Mouse (Mus musculus) hindbrain, embryonic 11.5 days (tissue): ENCODE data around the gene Serpinb1a. TPM values are rescaled to one million over a fixed set of nuclear protein-coding genes. Genes with fewer than 3 reads are reported as not detected.

ENCODE experiments used
- ATAC-seq: fragments of 200-750 bp; cut with Nextera tagmentation; 2 replicates; pipeline ENCODE4 v1.8.0; 2017; ENCODE audit warnings: mild to moderate bottlenecking, moderate TSS enrichment, moderate library complexity; ENCODE audit not compliant: low FRiP score
- DNase-seq: peaks from one replicate; pipeline ENCODE4 v3.0.0-alpha.2; 2015; ENCODE audit warnings: low spot score
- H3K27ac ChIP-seq: fragments of 300-500 bp; sonication (generic); 2 replicates; pipeline ENCODE4 v1.5.1; 2014; ENCODE audit warnings: mild to moderate bottlenecking, low read depth, low read length
- H3K27me3 ChIP-seq: fragments of 300-500 bp; sonication (generic); 2 replicates; pipeline ENCODE4 v1.6.1; 2014; ENCODE audit warnings: mild to moderate bottlenecking, low read length, moderate library complexity, mixed read lengths; ENCODE audit not compliant: control insufficient read depth, insufficient read depth
- H3K36me3 ChIP-seq: fragments of 300-500 bp; sonication (generic); 2 replicates; pipeline ENCODE4 v1.6.1; 2014; ENCODE audit warnings: mild to moderate bottlenecking, low read length, moderate library complexity, mixed read lengths; ENCODE audit not compliant: control insufficient read depth, insufficient read depth
- H3K4me1 ChIP-seq: fragments of 300-500 bp; sonication (generic); replicated peaks from 2 replicates; pipeline ENCODE4 v1.6.1; 2014; ENCODE audit warnings: low read length, mixed read lengths; ENCODE audit not compliant: control insufficient read depth, insufficient read depth
- H3K4me2 ChIP-seq: fragments of 300-500 bp; sonication (generic); replicated peaks from 2 replicates; pipeline ENCODE4 v1.6.1; 2014; ENCODE audit warnings: mild to moderate bottlenecking, low read depth, low read length
- H3K4me3 ChIP-seq: fragments of 300-500 bp; sonication (generic); 2 replicates; pipeline ENCODE4 v1.5.1; 2014; ENCODE audit warnings: low read depth, low read length
- H3K9ac ChIP-seq: fragments of 300-500 bp; sonication (generic); 2 replicates; pipeline ENCODE4 v1.6.1; 2014; ENCODE audit warnings: low read depth, low read length
- H3K9me3 ChIP-seq: fragments of 300-500 bp; sonication (generic); 2 replicates; pipeline ENCODE4 v1.6.1; 2016; ENCODE audit warnings: low read length; ENCODE audit not compliant: control insufficient read depth
- WGBS: fragments of 180-500 bp; shearing (Covaris S2); extraction: QIAGEN DNeasy Blood & Tissue Kit; methylation state at CpG from one replicate; pipeline ENCODE4 v1.1.7; 2014; 5-methylcytosine and 5-hydroxymethylcytosine counted together
- polyA plus RNA-seq: library from polyadenylated mRNA; unstranded; fragments of >200 nt; fragmentation: Nextera tagmentation; extraction: Ambion mirVana; gene quantifications from 2 replicates; pipeline ENCODE4 v1.2.1, GENCODE M21; 2014

Gene Serpinb1a
- polyA plus RNA-seq, 1 experiment from 2014 or later, result not detected

DNA sequence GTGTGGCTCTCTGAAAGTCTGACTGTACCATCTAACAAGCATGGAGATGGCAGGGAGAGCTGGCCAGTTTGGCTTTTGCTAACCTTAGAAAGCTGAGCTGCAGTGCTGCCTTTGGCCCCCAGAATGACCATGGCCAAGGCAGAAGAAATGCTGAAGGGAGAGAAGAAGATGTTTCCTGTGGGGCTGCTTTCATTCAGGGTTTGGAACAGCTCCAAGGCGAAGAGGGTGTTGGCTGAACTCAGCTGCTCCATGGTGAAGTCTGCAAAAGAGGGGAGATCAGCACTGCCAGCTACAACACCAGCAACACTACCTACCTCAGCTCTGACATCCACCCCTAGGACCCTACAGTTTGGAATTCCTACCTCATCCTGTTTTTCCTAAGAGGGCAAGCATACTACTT lies 829 bp downstream of the Serpinb1a start:
- 69% methylated on average over 1 of the region's 1 CpGs for WGBS
- Histone ChIP-seq H3K4me2 (no peak overlapping the region), H3K36me3 (no peaks in the 10 kb centered on the region), H3K9me3 (no peaks in the 10 kb centered on the region), H3K4me1 (no peaks in the 10 kb centered on the region), H3K27me3 (no peaks in the 10 kb centered on the region), H3K27ac (no peak overlapping the region), H3K4me3 (no peak overlapping the region), H3K9ac (no peak overlapping the region)
- ATAC-seq, result no peak
- no peak for DNase-seq

DNA sequence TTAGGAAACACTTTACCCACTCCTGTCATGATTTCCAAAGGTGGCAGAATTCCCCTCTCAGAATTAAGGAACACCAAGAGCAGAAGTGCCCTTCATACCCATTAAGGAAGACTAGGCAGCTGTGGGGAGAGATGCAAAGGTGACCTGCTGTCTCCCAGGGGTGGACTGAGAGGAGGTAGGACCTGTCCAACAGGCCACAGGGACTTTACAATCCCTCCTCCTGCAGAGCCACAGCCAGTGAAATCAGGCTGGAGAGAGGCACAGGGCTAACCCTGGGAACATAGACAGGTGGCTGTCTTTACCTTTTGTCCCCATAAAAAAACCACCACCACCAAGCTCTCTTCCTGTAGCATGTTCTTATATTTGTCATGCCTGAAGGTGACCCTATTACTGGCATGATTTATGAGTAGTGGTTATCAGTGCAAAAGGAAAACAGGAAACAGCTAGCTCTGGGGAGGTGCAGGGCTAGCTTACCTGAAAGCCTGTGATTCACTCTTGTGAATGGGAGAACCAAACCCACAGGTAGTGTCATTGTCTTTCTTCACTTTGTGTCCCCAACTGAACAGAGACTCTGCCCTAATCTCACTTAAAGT lies 1.4 kb downstream of the Serpinb1a start:
- H3K27me3 ChIP-seq, result no peaks in the 10 kb centered on the region
- H3K4me3 ChIP-seq, result no peak overlapping the region
- no peak for DNase-seq
- H3K27ac ChIP-seq, result no peak overlapping the region
- H3K4me1 ChIP-seq, result no peaks in the 10 kb centered on the region
- H3K9ac ChIP-seq, result no peak overlapping the region
- H3K4me2 ChIP-seq, result no peak overlapping the region
- no peaks in the 10 kb centered on the region for H3K9me3 ChIP-seq
- no peaks in the 10 kb centered on the region for H3K36me3 ChIP-seq
- ATAC-seq, result no peak

DNA sequence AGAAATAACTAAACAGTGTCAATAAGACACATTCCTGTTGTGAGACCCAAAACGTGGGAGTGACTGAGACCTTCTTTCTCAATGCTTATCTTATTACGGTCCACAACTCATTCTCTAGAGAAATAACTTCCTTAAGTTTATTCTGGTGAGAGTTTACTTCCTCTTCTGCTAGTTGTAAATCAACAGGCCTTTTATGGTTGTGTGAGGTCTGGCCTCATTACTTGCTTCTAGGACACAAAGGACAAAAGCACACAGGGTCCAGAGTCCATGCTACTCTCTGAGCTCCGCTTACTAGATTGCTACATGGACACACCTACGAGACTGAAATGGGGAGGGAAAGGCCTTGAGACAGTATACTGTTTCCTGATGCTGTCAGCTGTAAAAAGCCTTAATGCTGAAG lies 1.9 kb downstream of the Serpinb1a start:
- no peak overlapping the region for H3K27ac ChIP-seq
- no peaks in the 10 kb centered on the region for H3K9me3 ChIP-seq
- WGBS, result 70% methylated on average over 4 of the region's 4 CpGs
- H3K4me2 ChIP-seq, result no peak overlapping the region
- H3K36me3 ChIP-seq, result no peaks in the 10 kb centered on the region
- no peaks in the 10 kb centered on the region for H3K4me1 ChIP-seq
- ATAC-seq, result no peak
- H3K9ac ChIP-seq, result no peak overlapping the region
- DNase-seq, result no peak
- H3K4me3 ChIP-seq, result no peak overlapping the region
- no peaks in the 10 kb centered on the region for H3K27me3 ChIP-seq

DNA sequence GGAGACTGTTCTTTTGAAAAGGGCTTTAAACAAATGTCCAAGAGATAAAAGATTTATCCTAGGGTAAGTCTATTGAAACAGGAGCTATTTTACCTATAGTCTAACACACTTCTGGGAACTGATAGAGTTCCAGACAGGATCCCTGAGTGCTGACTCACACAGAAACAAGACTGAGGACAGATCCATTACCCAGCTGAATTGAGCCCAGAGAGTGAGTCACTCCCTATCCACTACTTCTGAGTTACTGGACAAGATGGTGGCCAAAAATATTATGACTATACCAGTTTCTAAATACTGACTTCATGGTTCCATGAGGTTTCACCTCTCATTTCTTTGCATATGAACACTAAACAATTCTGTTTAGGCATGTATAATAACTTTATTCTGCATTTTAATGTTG lies 4.8 kb downstream of the Serpinb1a start:
- H3K9ac ChIP-seq, result no peak overlapping the region
- no peaks in the 10 kb centered on the region for H3K36me3 ChIP-seq
- H3K4me1 ChIP-seq, result no peaks in the 10 kb centered on the region
- ATAC-seq (no peak), DNase-seq (no peak)
- no peak overlapping the region for H3K4me2 ChIP-seq
- no peaks in the 10 kb centered on the region for H3K27me3 ChIP-seq
- no peaks in the 10 kb centered on the region for H3K9me3 ChIP-seq
- no peak overlapping the region for H3K4me3 ChIP-seq
- no peak overlapping the region for H3K27ac ChIP-seq

DNA sequence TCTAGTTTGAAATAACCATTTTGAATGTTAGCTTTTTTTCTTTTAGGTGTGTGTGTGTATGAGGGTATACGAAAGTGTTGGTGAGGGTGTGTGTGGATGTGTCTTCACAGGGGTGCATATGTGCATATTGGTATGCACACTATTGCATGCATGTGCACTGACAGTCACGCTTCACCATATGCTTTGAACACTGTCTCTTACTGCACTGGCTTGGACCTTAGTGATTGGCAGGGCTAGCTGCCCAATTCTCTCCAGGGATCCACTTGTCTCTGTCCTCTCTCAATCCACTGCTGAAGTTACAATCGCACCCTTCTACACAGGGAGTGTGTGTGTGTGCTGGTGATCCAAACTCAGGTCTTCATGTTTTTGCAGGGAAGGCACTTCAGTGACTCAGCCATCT lies 9.6 kb downstream of the Serpinb1a start:
- H3K4me3 ChIP-seq, result no peak overlapping the region
- no peak for DNase-seq
- WGBS, result 85% methylated on average over 3 of the region's 3 CpGs
- no peak for ATAC-seq
- no peaks in the 10 kb centered on the region for H3K4me1 ChIP-seq
- no peaks in the 10 kb centered on the region for H3K27me3 ChIP-seq
- no peak overlapping the region for H3K4me2 ChIP-seq
- no peak overlapping the region for H3K27ac ChIP-seq
- H3K9me3 ChIP-seq, result no peaks in the 10 kb centered on the region
- H3K9ac ChIP-seq, result no peak overlapping the region
- H3K36me3 ChIP-seq, result no peaks in the 10 kb centered on the region

DNA sequence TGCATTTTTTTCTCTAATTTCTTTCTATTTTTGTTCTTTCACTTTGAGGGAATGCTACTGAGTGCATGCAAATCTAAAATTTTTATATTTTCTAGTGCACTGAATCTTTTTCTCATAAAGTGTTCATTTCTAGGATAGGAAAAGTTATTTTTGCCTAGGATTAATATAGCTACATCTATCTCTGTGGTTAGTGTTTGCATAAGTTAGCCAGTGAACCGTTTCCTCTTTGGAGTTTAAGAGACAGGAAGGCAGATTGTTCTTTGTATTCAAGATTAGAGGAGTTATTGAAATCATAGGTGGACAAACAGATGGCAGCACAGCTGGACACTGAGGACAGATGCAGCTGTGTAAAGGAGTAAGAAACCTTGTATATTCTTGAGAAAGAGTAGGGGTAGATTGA lies 11.7 kb downstream of the Serpinb1a start:
- Histone ChIP-seq H3K9ac (no peak overlapping the region), H3K27ac (no peak overlapping the region), H3K4me3 (no peak overlapping the region), H3K27me3 (no peaks in the 10 kb centered on the region), H3K4me1 (no peaks in the 10 kb centered on the region), H3K9me3 (no peaks in the 10 kb centered on the region), H3K36me3 (no peaks in the 10 kb centered on the region), H3K4me2 (no peak overlapping the region)
- ATAC-seq, result no peak
- WGBS, result 59% methylated on average over 1 of the region's 1 CpGs
- no peak for DNase-seq

DNA sequence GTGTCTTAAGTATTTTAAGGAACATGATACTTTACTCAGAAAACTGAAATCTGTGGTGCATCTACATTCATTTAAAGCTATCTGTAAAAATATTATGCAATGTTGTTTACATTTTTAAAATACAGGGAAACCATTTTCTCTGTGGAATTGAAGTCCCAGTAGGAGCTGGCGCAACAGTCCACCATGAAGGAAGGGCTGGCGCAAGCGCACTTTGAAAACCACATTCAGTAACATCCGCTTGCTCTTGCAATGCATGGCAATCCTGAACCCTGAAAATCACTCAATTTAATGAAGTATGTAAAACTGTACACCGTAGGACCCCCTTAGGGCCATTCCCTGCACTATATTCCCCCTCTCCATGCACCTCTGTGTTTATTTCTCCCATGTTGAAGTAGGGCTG lies 16.5 kb downstream of the Serpinb1a start:
- H3K4me1 ChIP-seq, result no peaks in the 10 kb centered on the region
- H3K9me3 ChIP-seq, result no peaks in the 10 kb centered on the region
- WGBS, result 91% methylated on average over 5 of the region's 5 CpGs
- H3K27ac ChIP-seq, result no peak overlapping the region
- DNase-seq, result no peak
- ATAC-seq, result no peak
- no peaks in the 10 kb centered on the region for H3K36me3 ChIP-seq
- no peak overlapping the region for H3K4me2 ChIP-seq
- H3K27me3 ChIP-seq, result no peaks in the 10 kb centered on the region
- H3K4me3 ChIP-seq, result no peak overlapping the region
- H3K9ac ChIP-seq, result no peak overlapping the region

DNA sequence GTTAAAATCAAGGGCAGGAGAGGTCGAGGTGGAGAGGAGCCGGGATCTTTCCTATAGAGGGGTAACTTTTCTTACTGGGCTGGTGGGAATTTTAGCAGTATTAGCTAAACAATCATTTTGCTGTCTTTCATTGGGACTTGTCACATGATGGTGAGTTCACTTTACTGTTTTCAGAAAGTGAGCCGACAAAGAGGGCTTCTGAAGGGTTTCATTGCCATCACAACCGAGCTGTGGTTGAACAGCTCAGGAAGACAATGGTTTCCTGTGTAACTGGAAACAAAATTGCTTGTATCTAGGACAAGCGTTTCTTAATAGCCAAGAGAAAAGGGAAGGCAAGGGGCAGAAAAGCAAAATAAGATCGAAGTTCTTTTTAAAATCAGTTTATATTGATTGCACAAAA lies 17.7 kb downstream of the Serpinb1a start:
- no peaks in the 10 kb centered on the region for H3K36me3 ChIP-seq
- WGBS, result 76% methylated on average over 6 of the region's 6 CpGs

DNA sequence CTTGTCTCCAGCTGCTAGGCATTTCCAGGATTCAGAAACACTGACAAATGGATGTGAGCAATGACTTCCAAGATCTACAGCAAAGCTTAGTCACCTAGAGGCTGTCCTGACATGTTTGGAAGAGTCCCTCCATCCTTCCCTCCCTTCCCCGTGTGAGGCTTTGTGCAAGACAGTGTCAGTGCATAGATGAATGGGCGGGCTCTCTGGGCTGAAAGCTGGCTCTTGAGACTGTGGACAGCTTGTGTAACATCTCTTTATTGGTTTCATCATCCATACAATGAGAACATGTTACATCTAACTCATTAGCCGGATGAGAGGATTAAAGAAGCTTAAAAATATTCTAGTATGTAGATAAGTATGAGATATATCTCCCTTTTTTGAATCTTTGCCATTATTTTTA lies 18.2 kb downstream of the Serpinb1a start:
- Histone ChIP-seq H3K4me3 (no peak overlapping the region), H3K9me3 (no peaks in the 10 kb centered on the region), H3K27me3 (no peaks in the 10 kb centered on the region), H3K36me3 (no peaks in the 10 kb centered on the region), H3K4me2 (no peak overlapping the region), H3K27ac (no peak overlapping the region), H3K4me1 (no peaks in the 10 kb centered on the region), H3K9ac (no peak overlapping the region)
- DNase-seq (no peak), ATAC-seq (no peak)
- WGBS, result 74% methylated on average over 3 of the region's 3 CpGs

More for the DNA sequence above, 17.7 kb downstream of the Serpinb1a start:
- Histone ChIP-seq H3K4me2 (no peak overlapping the region), H3K9ac (no peak overlapping the region), H3K27me3 (no peaks in the 10 kb centered on the region), H3K4me3 (no peak overlapping the region), H3K4me1 (no peaks in the 10 kb centered on the region), H3K27ac (no peak overlapping the region), H3K9me3 (no peaks in the 10 kb centered on the region)
- no peak for DNase-seq
- no peak for ATAC-seq
